Mouse (Mus musculus) spleen, postnatal 14 days (tissue): Measurements from ENCODE around the gene Acot13.
"Not testable (repeated sequence)": the region's sequence is repeated elsewhere in the genome, so short reads cannot be mapped to it uniquely, and the experiment has no call there.

ENCODE experiments used
- DNase-seq, 2 experiments: peaks; one replicate each; pipeline ENCODE4 v3.0.0; 2021 to 2022; ENCODE audit warnings: low spot score in 2 of 2

Acot13 gene

GRCm38 (mm10) chr13:24831353-24832130 is at the start of gene Acot13, which contains the start of gene Tdp2:
Gene Acot13 (minus strand): TSS chr13:24831540.
Gene Tdp2 (plus strand): TSS chr13:24831679.
- peak; percentile 89 for DNase-seq

GRCm38 (mm10) chr13:24880704-24881103 is 49.4 kb upstream of the Acot13 start:
- DNase-seq, result no peak

GRCm38 (mm10) chr13:24880208-24880607 is 48.9 kb upstream of the Acot13 start:
- DNase-seq, result no peak

GRCm38 (mm10) chr13:24879359-24880040 is 48.2 kb upstream of the Acot13 start:
- no peak for DNase-seq

GRCm38 (mm10) chr13:24868233-24868632 is 36.9 kb upstream of the Acot13 start:
- DNase-seq, result no peak

GRCm38 (mm10) chr13:24867789-24868188 is 36.4 kb upstream of the Acot13 start:
- no peak for DNase-seq

- no peak for DNase-seq
Measured at GRCm38 (mm10) chr13:24866430-24867402, 35.4 kb upstream of the Acot13 start.

GRCm38 (mm10) chr13:24862520-24862919 is 31.2 kb upstream of the Acot13 start:
- peak; percentile 25 to 42 for DNase-seq

GRCm38 (mm10) chr13:24862021-24862420 is 30.7 kb upstream of the Acot13 start:
- no peak for DNase-seq

- DNase-seq, result no peak
Measured at GRCm38 (mm10) chr13:24861084-24861483, 29.7 kb upstream of the Acot13 start.

GRCm38 (mm10) chr13:24859115-24859514 is 27.8 kb upstream of the Acot13 start:
- no peak for DNase-seq

- no peak for DNase-seq
Measured at GRCm38 (mm10) chr13:24852570-24852969, 21.2 kb upstream of the Acot13 start.

- no peak for DNase-seq
Measured at GRCm38 (mm10) chr13:24851989-24852388, 20.6 kb upstream of the Acot13 start.

- no peak for DNase-seq
Measured at GRCm38 (mm10) chr13:24849318-24849717, 18.0 kb upstream of the Acot13 start.

GRCm38 (mm10) chr13:24844983-24845955 is 13.9 kb upstream of the Acot13 start, which contains the start of gene D130043K22Rik:
Gene D130043K22Rik (plus strand): TSS chr13:24845135.
- DNase-seq, result no peak

GRCm38 (mm10) chr13:24841702-24842101 is 10.4 kb upstream of the Acot13 start:
- DNase-seq, result no peak

GRCm38 (mm10) chr13:24839831-24840230 is 8.5 kb upstream of the Acot13 start:
- DNase-seq, result no peak

- not testable (repeated sequence) for DNase-seq
Measured at GRCm38 (mm10) chr13:24837765-24838164, 6.4 kb upstream of the Acot13 start.

GRCm38 (mm10) chr13:24832811-24833155 is 1.4 kb upstream of the Acot13 start:
- no peak for DNase-seq

- DNase-seq, result no peak
Measured at GRCm38 (mm10) chr13:24832131-24832810, 931 bp upstream of the Acot13 start.
